Mouse (Mus musculus): ENCODE data around the gene Arhgap24. TPM values are rescaled to one million over a fixed set of nuclear protein-coding genes. Genes with fewer than 3 reads are reported as not detected.

Arhgap24 gene
- 1 to 10 TPM; 7.0 to 7.4 TPM for total RNA-seq (2021)

DNA sequence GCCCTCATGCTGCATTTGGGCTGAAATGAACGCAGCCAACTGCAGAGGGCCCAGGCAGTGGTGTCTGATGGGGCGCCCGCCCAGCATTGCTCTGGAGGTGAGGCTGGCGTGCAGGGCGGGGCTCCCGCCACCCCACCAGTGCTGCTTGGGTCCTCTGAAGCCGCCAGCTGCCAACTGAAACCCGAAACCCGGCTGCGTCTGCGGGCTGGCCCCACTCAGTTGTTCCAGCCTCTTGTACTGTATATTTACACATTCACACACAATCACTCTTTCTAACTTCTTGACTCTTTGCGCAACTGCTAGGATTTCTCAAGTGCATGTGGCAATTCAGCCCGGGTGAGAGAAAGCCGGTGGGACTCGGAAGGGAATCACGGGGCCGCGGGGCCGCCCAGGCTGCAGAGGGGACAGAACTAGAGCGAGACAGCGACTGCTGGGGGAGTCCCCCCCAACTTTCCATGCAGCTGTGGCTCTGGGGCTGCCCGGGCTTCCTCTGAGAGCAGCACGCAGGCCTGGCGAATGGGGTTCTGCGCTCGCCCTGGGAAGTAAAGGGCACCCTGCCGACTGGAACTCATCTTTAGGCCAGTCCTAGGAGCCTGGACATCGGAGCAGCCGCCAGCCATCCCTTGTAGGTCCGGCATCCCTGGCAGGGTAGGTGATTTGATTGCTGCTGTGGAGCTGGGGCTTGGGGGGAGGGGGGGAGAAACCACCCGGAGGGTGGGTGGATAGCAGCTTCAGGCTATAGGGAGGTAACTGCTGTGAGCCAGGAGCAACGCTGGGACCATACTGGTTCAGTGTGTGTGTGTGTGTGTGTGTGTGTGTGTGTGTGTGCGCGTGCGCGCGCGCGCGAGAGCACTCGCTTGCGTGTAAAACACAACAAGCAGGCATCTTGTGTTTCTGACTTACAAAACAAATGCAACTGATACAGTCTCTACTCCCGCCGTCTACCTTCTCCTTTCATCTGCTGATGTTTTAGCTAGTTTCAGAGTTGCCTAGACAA lies at the start of gene Arhgap24:
Gene Arhgap24, plus strand, starts transcription at position 177 of the 997 bp plus-strand sequence.
- intact Hi-C loops (cut with DNase I) = no loop called here
- peak; percentile 11 to 61 for DNase-seq (ENCODE audit: extremely low spot score in 1 of 2, low spot score in 2 of 2)

GRCm38 (mm10) chr5:102434182-102434581 lies 47.0 kb upstream of the Arhgap24 start:
- intact Hi-C loops (cut with DNase I) = no loop called here
- DNase-seq (ENCODE audit: extremely low spot score in 1 of 2, low spot score in 2 of 2) = no peak

- intact Hi-C loops (cut with DNase I) = no loop called here
- no peak for DNase-seq (ENCODE audit: extremely low spot score in 1 of 2, low spot score in 2 of 2)
Measured at GRCm38 (mm10) chr5:102436581-102436980, 44.6 kb upstream of the Arhgap24 start.

GRCm38 (mm10) chr5:102439119-102439877 lies 41.9 kb upstream of the Arhgap24 start:
- intact Hi-C loops (cut with DNase I) = no loop called here
- DNase-seq (ENCODE audit: extremely low spot score in 1 of 2, low spot score in 2 of 2) = peak in 1 of 2 experiments; percentile 3

- DNase-seq (ENCODE audit: extremely low spot score in 1 of 2, low spot score in 2 of 2) = no peak
- intact Hi-C loops (cut with DNase I) = no loop called here
Measured at GRCm38 (mm10) chr5:102447436-102447835, 33.8 kb upstream of the Arhgap24 start.

- intact Hi-C loops (cut with DNase I) = no loop called here
- no peak for DNase-seq (ENCODE audit: extremely low spot score in 1 of 2, low spot score in 2 of 2)
Measured at GRCm38 (mm10) chr5:102450897-102451296, 30.3 kb upstream of the Arhgap24 start.

DNA sequence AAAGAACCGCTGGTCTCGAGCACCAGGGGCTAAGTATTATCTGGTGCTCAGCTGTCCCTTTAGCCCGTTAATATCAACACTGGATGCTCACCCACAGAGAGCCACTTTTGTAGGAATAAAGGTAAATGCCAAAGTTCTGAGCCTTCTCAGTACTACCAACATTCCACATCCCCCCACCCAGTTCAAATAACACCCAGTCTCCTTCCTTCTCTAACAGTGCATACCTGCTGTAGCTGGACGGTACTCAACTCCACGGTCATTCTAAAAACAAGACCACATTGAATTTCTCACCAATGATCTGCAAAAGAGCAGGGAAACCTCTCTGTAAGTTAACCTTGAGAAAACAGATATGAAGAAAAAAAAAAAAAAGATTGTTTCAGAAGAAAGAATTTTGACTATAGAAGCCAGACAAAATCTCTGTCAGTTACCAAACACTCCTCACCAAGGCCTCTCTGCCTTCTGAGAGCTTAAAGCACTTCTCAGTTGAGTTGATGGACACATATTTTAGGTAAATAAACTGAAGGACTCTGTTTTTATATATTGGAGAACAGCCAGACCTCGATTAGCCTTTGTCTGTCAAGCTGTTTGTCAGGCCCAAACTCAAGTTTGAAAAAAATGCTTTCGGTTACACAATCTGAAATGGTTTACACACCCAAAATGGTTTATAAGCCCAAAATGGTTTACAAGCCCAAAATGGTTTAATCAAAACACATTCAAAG lies 29.0 kb upstream of the Arhgap24 start:
- intact Hi-C loops (cut with DNase I) = no loop called here
- DNase-seq (ENCODE audit: extremely low spot score in 1 of 2, low spot score in 2 of 2) = no peak

DNA sequence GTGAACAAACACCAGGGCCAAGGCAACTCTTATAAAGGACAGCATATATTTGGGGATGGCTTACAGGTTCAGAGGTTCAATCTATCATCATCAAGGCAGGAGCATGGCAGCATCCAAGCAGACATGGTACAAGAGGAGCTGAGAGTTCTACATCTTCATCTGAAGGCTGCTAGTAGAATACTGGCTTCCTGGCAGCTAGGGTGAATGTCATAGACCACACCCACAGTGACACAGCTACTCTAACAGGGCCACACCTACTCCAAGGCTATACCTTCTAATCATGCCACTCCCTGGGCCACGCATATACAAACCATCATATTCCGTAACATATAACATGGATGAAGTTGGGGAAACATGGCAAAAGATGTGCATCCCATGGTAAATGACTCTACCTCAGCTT lies 27.9 kb upstream of the Arhgap24 start:
- intact Hi-C loops (cut with DNase I) = no loop called here
- no peak for DNase-seq (ENCODE audit: extremely low spot score in 1 of 2, low spot score in 2 of 2)

GRCm38 (mm10) chr5:102455247-102455646 lies 25.9 kb upstream of the Arhgap24 start:
- intact Hi-C loops (cut with DNase I) = no loop called here
- no peak for DNase-seq (ENCODE audit: extremely low spot score in 1 of 2, low spot score in 2 of 2)

DNA sequence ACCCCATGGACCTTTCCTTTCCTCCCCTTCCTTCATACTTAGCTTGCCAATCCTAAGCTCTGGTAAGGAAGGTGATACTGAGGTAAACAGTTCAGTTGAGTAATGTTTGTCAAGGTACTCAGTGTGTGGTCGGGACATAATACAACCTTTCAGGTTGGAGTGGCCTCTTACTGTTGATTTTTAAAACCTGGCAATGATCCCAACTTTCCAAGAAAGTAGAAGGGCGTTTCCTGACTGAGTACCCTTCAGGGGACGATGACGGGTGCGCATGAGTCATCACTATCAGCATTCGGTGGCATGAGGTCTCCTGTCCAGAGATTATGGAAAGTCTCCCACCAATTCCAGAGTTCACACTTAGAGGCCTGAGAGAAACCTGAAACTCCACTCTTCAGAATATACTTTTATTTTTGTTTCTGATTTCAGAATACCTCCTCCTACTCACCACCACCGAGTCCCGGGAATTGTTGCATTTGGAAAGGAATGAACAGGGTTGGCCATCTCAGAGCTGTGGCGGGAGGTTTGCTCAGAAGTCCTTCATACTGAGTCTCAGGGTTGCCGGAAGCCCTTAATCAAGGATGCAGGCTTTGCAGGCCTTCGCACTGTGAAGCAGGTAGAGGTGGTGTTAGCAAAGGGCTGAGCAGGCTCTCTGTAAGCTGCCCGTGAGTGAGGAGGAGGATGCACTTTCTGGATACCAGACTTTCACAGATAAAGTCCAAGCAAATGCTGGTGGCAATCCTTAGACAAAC lies 20.6 kb upstream of the Arhgap24 start:
- DNase-seq (ENCODE audit: extremely low spot score in 1 of 2, low spot score in 2 of 2) = no peak
- intact Hi-C loops (cut with DNase I) = no loop called here

GRCm38 (mm10) chr5:102462948-102463347 lies 18.2 kb upstream of the Arhgap24 start:
- intact Hi-C loops (cut with DNase I) = no loop called here
- no peak for DNase-seq (ENCODE audit: extremely low spot score in 1 of 2, low spot score in 2 of 2)

DNA sequence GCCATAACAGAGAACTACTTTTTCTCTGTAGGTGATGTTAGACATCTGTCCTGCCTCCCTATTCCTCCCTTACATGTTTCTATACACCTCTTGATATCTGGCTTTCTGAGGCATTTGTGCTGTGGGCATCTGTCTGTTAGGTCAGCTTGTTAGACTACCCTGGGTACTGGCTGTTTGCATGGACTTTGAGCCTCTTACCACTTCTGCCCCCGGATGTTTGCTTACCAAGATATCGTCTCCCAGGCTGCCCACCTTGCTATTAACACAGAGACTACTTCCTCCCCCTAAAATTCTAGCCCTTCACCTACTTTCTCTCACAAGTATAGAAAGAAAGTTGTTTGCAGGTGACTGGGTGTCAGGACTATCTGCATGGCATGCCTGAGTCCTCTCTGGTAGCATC lies 15.8 kb upstream of the Arhgap24 start:
- DNase-seq (ENCODE audit: extremely low spot score in 1 of 2, low spot score in 2 of 2) = no peak
- intact Hi-C loops (cut with DNase I) = no loop called here

GRCm38 (mm10) chr5:102468292-102468691 lies 12.9 kb upstream of the Arhgap24 start:
- DNase-seq (ENCODE audit: extremely low spot score in 1 of 2, low spot score in 2 of 2) = no peak
- intact Hi-C loops (cut with DNase I) = no loop called here

GRCm38 (mm10) chr5:102470284-102470683 lies 10.9 kb upstream of the Arhgap24 start:
- intact Hi-C loops (cut with DNase I) = no loop called here

DNA sequence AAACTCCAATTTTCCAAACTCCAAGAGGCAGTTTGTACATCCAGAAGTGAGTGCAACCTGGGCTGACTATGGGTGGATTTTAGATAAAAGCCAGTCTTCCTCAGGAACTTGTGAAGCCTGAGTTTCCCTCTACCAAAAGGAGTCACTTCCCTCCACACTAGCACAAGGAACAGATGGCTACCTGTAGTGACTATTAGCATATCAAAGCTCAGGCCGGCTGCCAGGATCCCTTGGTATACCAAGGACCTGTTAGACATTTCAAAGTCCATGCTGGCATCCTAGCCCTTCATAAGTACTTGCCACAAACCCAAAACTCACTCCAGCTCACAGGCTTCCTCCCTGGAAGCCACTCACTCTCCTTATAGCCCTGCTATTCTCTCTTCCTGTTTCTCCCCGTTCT lies 3.1 kb upstream of the Arhgap24 start:
- intact Hi-C loops (cut with DNase I) = no loop called here
- DNase-seq (ENCODE audit: extremely low spot score in 1 of 2, low spot score in 2 of 2) = no peak

More at GRCm38 (mm10) chr5:102470284-102470683, 10.9 kb upstream of the Arhgap24 start:
- no peak for DNase-seq (ENCODE audit: extremely low spot score in 1 of 2, low spot score in 2 of 2)

DNA sequence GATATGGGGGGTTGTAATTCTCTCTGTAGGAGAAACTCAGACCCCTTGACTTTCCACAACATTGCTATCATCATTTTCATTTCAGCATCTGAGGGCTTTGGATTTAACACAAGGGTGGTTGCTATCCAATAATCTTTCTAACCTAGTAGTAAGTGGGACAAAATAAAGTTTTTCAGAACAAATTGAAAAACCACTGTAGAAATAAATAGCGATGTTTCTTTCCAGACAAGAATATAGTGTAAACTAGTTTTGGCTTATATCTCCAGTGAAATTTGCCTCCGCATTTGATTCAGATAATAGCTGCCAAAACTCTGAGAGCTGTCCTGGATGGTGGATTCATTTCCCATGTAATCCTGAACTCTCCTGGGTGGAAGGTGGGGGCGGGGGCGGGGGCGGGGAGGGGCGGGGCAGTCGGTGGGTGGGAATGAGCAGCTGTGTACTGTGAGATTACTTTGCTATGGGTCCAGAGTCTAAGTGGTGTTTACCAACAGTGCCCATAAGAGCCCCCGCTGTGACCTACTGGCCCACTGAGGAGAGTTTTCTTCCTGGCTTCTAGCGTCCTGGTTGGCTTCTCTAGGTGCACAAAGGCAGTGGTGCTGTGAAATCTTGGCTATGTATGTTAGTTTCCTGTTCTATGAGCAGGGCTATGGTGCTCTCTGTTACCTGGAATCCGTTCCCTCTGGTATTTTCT lies 2.2 kb downstream of the Arhgap24 start:
- intact Hi-C loops (cut with DNase I) = no loop called here
- DNase-seq (ENCODE audit: extremely low spot score in 1 of 2, low spot score in 2 of 2) = no peak

DNA sequence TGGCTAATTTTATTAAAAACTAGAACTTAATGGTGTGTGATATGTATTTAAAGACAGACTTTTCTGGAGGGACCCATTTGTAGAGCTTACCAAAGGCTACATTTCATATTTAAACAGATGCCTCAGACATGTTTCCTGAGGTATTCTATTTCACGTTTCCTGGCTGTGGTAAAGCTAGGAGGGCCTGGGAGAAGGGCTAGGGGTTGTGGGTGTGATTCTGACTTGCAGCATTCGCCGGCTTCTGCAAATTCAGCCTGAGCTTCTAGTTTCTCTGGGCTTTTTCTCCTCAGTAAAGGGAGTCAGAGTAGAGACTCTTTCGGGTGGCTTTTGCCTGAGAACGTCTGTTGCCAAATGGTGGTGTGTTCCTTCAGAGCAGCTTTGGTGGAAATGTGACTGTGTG lies 10.4 kb downstream of the Arhgap24 start:
- intact Hi-C loops (cut with DNase I) = no loop called here
- DNase-seq (ENCODE audit: extremely low spot score in 1 of 2, low spot score in 2 of 2) = no peak

DNA sequence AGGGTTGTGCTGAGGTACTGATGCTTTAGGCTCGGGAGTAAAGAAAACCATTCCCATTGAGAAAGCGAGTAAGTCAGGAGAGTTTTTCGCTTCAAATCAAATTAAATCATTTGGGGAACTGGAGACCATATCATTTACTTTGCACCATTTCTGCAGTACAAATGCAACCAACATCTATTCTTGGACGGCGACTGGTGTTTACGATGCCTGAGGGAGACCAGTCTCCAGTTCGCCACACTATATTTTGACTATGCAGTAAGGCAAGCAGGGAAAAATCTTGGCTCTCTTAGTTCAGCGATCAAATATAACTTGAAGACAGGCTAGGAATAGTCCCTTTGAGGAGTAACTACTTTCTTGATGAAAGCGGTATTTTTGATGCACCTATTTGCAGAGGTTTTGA lies 11.0 kb downstream of the Arhgap24 start:
- DNase-seq (ENCODE audit: extremely low spot score in 1 of 2, low spot score in 2 of 2) = no peak
- intact Hi-C loops (cut with DNase I) = no loop called here
